Mouse (Mus musculus) kidney, adult 11 months (tissue): Measurements from ENCODE around the gene Olfr1506.
"Not testable (repeated sequence)": the region's sequence is repeated elsewhere in the genome, so short reads cannot be mapped to it uniquely, and the experiment has no call there.

ENCODE experiments used
- DNase-seq: peaks from one replicate; pipeline ENCODE4 v3.0.0; 2022

The Olfr1506 gene

GRCm38 (mm10) chr2:90224393-90224792, at the start of gene Olfr1506:
Gene Olfr1506 (minus strand): TSS chr2:90224493.
- not testable (repeated sequence) for DNase-seq

- DNase-seq, result no peak
Measured at GRCm38 (mm10) chr2:90270932-90271331, 46.6 kb upstream of the Olfr1506 start, which contains the start of gene Olfr1271. Gene Olfr1271 (minus strand): TSS chr2:90271032.

- no peak for DNase-seq
Measured at GRCm38 (mm10) chr2:90257492-90257891, 33.2 kb upstream of the Olfr1506 start, which contains the start of gene Olfr142. Gene Olfr142 (minus strand): TSS chr2:90257592.

GRCm38 (mm10) chr2:90199606-90200005, 24.7 kb downstream of the Olfr1506 start:
- not testable (repeated sequence) for DNase-seq

- DNase-seq, result not testable (repeated sequence)
Measured at GRCm38 (mm10) chr2:90195285-90195684, 29.0 kb downstream of the Olfr1506 start.

- DNase-seq, result not testable (repeated sequence)
Measured at GRCm38 (mm10) chr2:90194750-90195149, 29.5 kb downstream of the Olfr1506 start.

- not testable (repeated sequence) for DNase-seq
Measured at GRCm38 (mm10) chr2:90187082-90187481, 37.2 kb downstream of the Olfr1506 start.

GRCm38 (mm10) chr2:90186082-90186481, 38.2 kb downstream of the Olfr1506 start:
- not testable (repeated sequence) for DNase-seq
